Mouse (Mus musculus) stomach, postnatal 0 days (tissue): Measurements from ENCODE around the gene Rufy1.

Experiments
- CTCF ChIP-seq: IDR thresholded peaks from 2 replicates; pipeline ENCODE4 v1.5.1; 2016; ENCODE audit warnings: antibody characterized with exemption, low read depth, mild to moderate bottlenecking, moderate library complexity
- EP300 ChIP-seq: optimal IDR thresholded peaks from 2 replicates; pipeline ENCODE3; 2016; ENCODE audit warnings: antibody characterized with exemption

DNA sequence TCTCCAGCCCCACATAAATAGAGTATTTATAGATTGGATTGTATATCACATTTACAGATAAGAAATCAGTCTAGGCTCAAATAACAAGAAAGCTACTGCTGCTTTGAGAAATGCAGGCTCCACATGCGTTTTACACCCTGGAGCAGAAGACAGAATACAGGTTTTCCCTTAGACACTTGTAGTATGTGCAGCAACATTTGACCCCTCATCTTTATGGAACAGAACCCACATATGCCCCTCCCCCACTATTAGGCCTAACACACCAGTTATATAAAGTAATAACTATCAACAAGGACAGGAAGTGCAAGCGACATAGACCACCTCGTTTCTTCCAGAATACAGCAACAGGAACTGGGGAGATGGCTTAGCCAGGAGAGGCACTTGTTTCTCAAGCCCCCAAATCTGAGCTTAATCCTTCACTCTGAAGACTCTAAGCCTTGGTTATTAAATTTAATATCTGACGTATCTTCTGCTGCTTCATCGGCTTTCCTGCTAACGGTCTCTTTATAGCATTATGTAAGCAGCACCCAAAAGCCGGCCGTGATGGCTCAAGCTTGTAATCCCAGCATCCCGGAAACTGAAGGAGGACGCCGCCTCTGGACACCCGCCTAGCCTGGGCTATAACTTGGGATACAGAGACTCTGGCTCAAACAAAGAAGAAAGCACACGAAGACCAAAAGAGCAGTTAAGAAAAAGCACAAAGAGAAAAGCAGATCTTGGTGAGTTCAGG, 56.5 kb downstream of the Rufy1 start:
- no peak for TF ChIP-seq CTCF
- TF ChIP-seq EP300 = no peak
